Mouse (Mus musculus): Measurements from ENCODE around the gene Tmem238. TPM values are rescaled to one million over a fixed set of nuclear protein-coding genes. Genes with fewer than 3 reads are reported as not detected.
A peak's percentile ranks its signal among the peaks of the same experiment; 100 is the strongest.

Tmem238 gene
- total RNA-seq, 1 experiment: 13.0 TPM

DNA sequence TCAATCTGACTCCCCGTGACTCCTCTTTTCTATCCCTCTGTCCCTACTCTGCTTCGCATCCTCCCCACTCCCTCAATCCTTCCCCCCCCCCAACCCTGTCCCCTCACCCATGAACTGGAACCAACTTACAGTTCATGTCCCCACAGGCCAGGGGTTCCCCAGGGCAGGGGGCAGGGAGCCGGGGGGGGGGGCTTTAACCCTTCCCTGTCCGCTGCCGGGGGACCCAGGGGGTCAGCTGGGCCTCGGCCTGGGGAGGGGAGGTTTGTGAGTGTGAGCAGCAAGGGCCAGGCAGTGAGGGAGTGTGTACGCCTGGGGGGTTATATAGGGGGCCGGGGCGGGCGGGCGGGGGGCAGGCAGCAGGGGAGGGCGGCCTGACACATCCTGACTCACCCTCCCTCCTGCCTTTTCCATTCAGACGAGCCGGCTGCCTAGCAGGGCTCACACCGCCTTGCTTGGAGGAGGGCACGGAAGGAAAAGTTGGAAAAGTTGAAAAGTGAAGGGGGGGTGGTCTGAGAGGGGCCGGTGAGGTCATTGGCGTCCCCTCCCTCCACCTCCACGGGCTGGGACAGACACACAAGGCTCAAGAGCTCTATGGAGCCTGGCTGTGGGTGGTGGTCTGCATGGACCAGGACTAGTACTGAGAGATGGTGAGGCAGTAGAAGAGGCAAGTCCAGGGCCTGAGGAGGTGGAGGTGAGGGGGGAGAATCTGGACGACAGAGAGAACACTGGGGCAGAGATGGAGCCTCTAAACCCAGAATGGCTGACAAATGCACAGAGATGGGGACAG, 11.4 kb downstream of the Tmem238 start:
- H3K9me3 ChIP-seq (ENCODE audit: control insufficient read depth, insufficient read depth, low read depth, low read length): no peaks in the 10 kb centered on the region
- no peak for TF ChIP-seq CHD2 (IDR thresholded peaks at IDR 0.05; ENCODE audit: low read depth, low read length)
- no peak for TF ChIP-seq HCFC1 (IDR thresholded peaks at IDR 0.05; ENCODE audit: borderline replicate concordance, insufficient read depth, low read length)
- TF ChIP-seq ZNF384 (IDR thresholded peaks at IDR 0.05; ENCODE audit: low read depth, low read length): no peak
- TF ChIP-seq MAFK (IDR thresholded peaks at IDR 0.05; ENCODE audit: insufficient read depth, low read depth, low read length): no peak
- TF ChIP-seq ZC3H11A (IDR thresholded peaks at IDR 0.05; ENCODE audit: borderline replicate concordance, low read depth, low read length): no peak
- H3K4me3 ChIP-seq (ENCODE audit: insufficient read depth in 1 of 2, low read depth in 1 of 2, low read length in 2 of 2, poor library complexity in 1 of 2, severe bottlenecking in 1 of 2): no peak overlapping the region
- H3K4me1 ChIP-seq (ENCODE audit: control insufficient read depth in 2 of 2, insufficient read depth in 2 of 2, low read length in 2 of 2, poor library complexity in 1 of 2): peaks cover 5 to 9% of the 10 kb centered on the region in 2 experiments; a peak in 3 of 4 replicates
- H3K27ac ChIP-seq (ENCODE audit: insufficient read depth, low read depth, low read length, poor library complexity, severe bottlenecking): no peak overlapping the region
- DNase-seq (ENCODE audit: low read depth, low spot score): no peak
- H3K9ac ChIP-seq (ENCODE audit: insufficient read depth, low read depth, low read length, poor library complexity, severe bottlenecking): no peak overlapping the region
- in situ Hi-C loops (cut with MboI; ENCODE audit: low sequenced_read_pairs in 2 of 2, unreplicated experiment in 2 of 2): no loop called here
- H3K36me3 ChIP-seq (ENCODE audit: control insufficient read depth, insufficient read depth, low read length, poor library complexity, severe bottlenecking): no peaks in the 10 kb centered on the region

- in situ Hi-C loops (cut with MboI; ENCODE audit: low sequenced_read_pairs in 2 of 2, unreplicated experiment in 2 of 2): no loop called here
These were observed 12.3 kb downstream of the Tmem238 start for GRCm38 (mm10) chr7:4776861-4777830.

DNA sequence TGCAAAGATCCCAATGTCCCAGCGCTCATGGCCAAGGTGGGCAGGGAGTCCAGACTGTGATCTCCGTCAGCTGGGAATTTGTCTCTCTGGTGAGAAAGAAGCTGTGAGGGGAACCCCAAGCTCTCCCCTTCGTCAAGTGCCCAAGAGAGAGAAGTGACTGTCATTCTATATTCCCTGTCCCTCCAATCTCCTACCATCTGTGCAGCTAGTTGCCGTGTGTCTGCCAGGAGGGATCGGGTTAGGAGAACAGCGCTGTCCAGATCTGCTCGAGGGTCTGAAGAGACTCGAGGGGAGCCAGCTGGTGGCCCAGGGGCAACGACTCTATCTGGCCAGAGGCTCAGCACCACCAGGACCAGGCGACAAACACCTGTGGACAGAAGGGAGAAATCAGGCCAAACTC, 13.3 kb downstream of the Tmem238 start:
- no peak overlapping the region for H3K27ac ChIP-seq (ENCODE audit: insufficient read depth, low read depth, low read length, poor library complexity, severe bottlenecking)
- TF ChIP-seq ZNF384 (IDR thresholded peaks at IDR 0.05; ENCODE audit: low read depth, low read length): no peak
- no peak for TF ChIP-seq MAFK (IDR thresholded peaks at IDR 0.05; ENCODE audit: insufficient read depth, low read depth, low read length)
- H3K4me3 ChIP-seq (ENCODE audit: insufficient read depth in 1 of 2, low read depth in 1 of 2, low read length in 2 of 2, poor library complexity in 1 of 2, severe bottlenecking in 1 of 2): no peak overlapping the region
- no peak for DNase-seq (ENCODE audit: low read depth, low spot score)
- H3K9me3 ChIP-seq (ENCODE audit: control insufficient read depth, insufficient read depth, low read depth, low read length): no peaks in the 10 kb centered on the region
- no peaks in the 10 kb centered on the region for H3K36me3 ChIP-seq (ENCODE audit: control insufficient read depth, insufficient read depth, low read length, poor library complexity, severe bottlenecking)
- in situ Hi-C loops (cut with MboI; ENCODE audit: low sequenced_read_pairs in 2 of 2, unreplicated experiment in 2 of 2): no loop called here
- peaks cover 5 to 9% of the 10 kb centered on the region in 2 experiments; a peak in 3 of 4 replicates for H3K4me1 ChIP-seq (ENCODE audit: control insufficient read depth in 2 of 2, insufficient read depth in 2 of 2, low read length in 2 of 2, poor library complexity in 1 of 2)
- no peak overlapping the region for H3K9ac ChIP-seq (ENCODE audit: insufficient read depth, low read depth, low read length, poor library complexity, severe bottlenecking)

More at GRCm38 (mm10) chr7:4776861-4777830, 12.3 kb downstream of the Tmem238 start:
- Histone ChIP-seq H3K27ac (ENCODE audit: insufficient read depth, low read depth, low read length, poor library complexity, severe bottlenecking) (no peak overlapping the region), H3K36me3 (ENCODE audit: control insufficient read depth, insufficient read depth, low read length, poor library complexity, severe bottlenecking) (no peaks in the 10 kb centered on the region), H3K9ac (ENCODE audit: insufficient read depth, low read depth, low read length, poor library complexity, severe bottlenecking) (no peak overlapping the region), H3K9me3 (ENCODE audit: control insufficient read depth, insufficient read depth, low read depth, low read length) (no peaks in the 10 kb centered on the region), H3K4me1 (ENCODE audit: control insufficient read depth in 2 of 2, insufficient read depth in 2 of 2, low read length in 2 of 2, poor library complexity in 1 of 2) (peaks cover 5 to 9% of the 10 kb centered on the region in 2 experiments; a peak in 3 of 4 replicates), H3K4me3 (ENCODE audit: insufficient read depth in 1 of 2, low read depth in 1 of 2, low read length in 2 of 2, poor library complexity in 1 of 2, severe bottlenecking in 1 of 2) (peak overlapping the region; percentile 44 to 65)
- DNase-seq (ENCODE audit: low read depth, low spot score): peak; percentile 76
- peak; percentile 54; the same call in 1 of the 2 replicates for TF ChIP-seq CHD2 (IDR thresholded peaks at IDR 0.05; ENCODE audit: low read depth, low read length)
- no peak for TF ChIP-seq ZC3H11A (IDR thresholded peaks at IDR 0.05; ENCODE audit: borderline replicate concordance, low read depth, low read length)
- no peak for TF ChIP-seq ZNF384 (IDR thresholded peaks at IDR 0.05; ENCODE audit: low read depth, low read length)

- H3K27ac ChIP-seq (ENCODE audit: insufficient read depth, low read depth, low read length, poor library complexity, severe bottlenecking): no peak within 1 kb of the TSS
- H3K9ac ChIP-seq (ENCODE audit: insufficient read depth, low read depth, low read length, poor library complexity, severe bottlenecking): no peak within 1 kb of the TSS
- no peak for DNase-seq (ENCODE audit: low read depth, low spot score)
- no peaks in the 10 kb centered on the region for H3K9me3 ChIP-seq (ENCODE audit: control insufficient read depth, insufficient read depth, low read depth, low read length)
- peak within 1 kb of the TSS in 1 of 2 experiments; percentile 46; a peak in 1 of 4 replicates for H3K4me3 ChIP-seq (ENCODE audit: insufficient read depth in 1 of 2, low read depth in 1 of 2, low read length in 2 of 2, poor library complexity in 1 of 2, severe bottlenecking in 1 of 2)
- TF ChIP-seq ZC3H11A (IDR thresholded peaks at IDR 0.05; ENCODE audit: borderline replicate concordance, low read depth, low read length) (no peak), MAFK (IDR thresholded peaks at IDR 0.05; ENCODE audit: insufficient read depth, low read depth, low read length) (no peak), ZNF384 (IDR thresholded peaks at IDR 0.05; ENCODE audit: low read depth, low read length) (no peak), HCFC1 (IDR thresholded peaks at IDR 0.05; ENCODE audit: borderline replicate concordance, insufficient read depth, low read length) (no peak), CHD2 (IDR thresholded peaks at IDR 0.05; ENCODE audit: low read depth, low read length) (no peak)
- no peaks in the 10 kb centered on the region for H3K36me3 ChIP-seq (ENCODE audit: control insufficient read depth, insufficient read depth, low read length, poor library complexity, severe bottlenecking)
- no peaks in the 10 kb centered on the region for H3K4me1 ChIP-seq (ENCODE audit: control insufficient read depth in 2 of 2, insufficient read depth in 2 of 2, low read length in 2 of 2, poor library complexity in 1 of 2)
- in situ Hi-C loops (cut with MboI; ENCODE audit: low sequenced_read_pairs in 2 of 2, unreplicated experiment in 2 of 2): no loop called here
These were observed 18.3 kb downstream of the Tmem238 start, which contains the start of gene Fam71e2 for GRCm38 (mm10) chr7:4771202-4771601. Gene Fam71e2 (minus strand): TSS chr7:4771302.
